Mouse (Mus musculus) cerebral cortex, adult 2 months (tissue): Measurements from ENCODE around the gene Lrrk1.

Experiments
- WGBS: fragments of 180-500 bp; shearing (Covaris S2); methylation state at CpG from one replicate; pipeline ENCODE4 v1.1.7; 2018; 5-methylcytosine and 5-hydroxymethylcytosine counted together

The Lrrk1 gene

DNA sequence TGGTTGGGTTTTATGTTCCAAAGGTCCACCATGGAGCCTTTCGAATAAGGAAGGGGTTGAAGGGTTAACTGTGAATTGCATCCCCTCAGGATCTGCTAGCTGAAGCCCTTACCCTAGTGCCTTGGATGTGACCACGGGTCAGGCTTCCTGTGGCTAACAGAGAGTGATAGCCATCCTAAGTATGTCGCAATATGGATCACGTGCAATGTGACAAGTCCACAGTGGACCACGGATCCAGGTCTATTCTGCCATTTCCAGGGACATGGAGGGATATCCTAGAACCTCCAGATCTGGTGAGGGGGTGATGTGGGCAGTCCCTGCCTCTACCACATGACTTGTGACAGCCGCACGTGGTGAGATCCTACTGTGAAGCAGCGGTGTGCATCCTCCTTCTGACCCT, 133.2 kb downstream of the Lrrk1 start:
- WGBS: 84% methylated on average over 8 of the region's 8 CpGs

DNA sequence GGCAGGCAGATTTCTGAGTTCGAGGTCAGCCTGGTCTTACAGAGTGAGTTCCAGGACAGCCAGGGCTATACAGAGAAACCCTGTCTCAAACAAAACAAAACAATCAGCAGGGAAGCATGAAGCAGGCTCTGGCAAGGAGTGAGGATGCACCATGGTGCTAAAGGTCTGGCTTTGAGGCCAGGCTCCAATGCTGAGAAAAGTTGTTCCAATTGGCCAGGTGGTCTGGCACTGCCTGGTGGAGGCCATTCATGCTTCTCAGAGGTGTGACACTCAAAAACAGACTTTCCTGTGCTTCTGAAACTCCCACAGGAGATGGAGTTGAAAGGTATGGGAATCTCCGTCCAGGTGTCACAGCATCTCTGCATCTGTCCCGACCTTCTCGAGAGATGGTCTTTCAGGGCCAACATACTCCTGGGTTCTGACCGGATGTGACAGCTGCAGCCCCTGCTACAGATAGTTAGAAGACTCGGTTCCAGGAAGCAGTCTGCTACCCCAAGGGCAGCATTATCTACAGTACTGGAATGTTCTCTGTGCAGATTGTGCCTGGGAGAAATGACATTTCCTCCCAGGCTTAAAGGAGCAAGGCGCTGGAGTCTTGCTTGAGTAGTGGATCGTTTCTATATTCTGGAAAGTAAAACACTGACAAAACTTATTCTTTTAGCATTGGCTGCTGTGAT, 134.0 kb downstream of the Lrrk1 start:
- WGBS: 84% methylated on average over 8 of the region's 8 CpGs

DNA sequence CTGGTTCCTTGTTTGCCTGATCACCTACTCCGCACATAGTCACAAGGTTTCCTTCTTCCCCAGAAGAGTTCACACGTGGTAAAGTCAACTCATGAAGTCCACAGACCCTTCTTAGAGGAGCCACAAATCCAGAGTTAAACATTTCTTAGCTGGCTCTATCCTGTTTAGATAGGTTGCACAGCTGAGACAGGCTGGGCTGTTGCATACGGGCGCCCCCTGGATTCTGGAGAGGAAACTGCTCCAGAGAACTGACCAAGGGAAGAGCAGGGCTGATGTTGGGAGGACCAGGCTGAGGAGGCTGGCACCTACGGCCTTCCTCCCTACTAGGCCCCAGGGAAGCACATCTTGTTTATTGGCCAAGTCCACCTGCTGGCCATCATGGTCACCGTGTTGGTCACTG, 138.1 kb downstream of the Lrrk1 start:
- WGBS: 39% methylated on average over 6 of the region's 6 CpGs

DNA sequence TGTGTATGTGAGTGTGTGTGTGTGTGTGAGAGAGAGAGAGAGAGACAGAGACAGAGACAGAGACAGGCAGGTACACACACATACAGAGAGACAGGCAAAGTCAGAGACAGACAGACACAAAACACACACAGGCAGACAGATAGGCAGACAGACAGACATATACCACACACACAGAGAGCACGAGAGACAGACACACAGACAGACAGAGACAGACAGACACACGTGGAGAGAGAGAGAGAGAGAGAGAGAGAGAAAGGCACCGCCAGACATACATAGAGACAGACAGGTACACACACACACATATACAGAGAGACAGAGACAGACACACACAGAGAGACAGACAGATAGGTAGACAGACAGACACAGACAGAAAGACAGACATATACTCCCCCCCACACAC, 138.7 kb downstream of the Lrrk1 start:
- 96% methylated on average over 3 of the region's 3 CpGs for WGBS

DNA sequence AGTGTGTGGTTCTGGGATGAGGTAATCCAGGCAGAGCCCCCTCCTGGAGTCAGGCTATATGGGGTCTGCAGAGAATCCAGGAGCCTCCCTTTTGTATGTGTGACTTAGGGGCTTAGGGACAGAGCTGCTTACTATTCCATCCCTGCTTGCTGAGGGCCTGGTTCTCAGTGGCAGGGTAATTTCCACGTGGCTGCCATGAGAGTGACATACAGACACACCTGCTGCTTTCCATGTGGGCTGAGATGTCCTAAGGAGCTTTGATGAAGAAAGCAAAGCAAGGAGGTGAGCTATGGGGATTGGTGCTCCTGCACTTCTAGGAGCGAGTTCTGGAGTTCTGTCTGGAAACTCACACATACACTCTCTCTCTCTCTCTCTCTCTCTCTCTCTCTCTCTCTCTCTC, 139.1 kb downstream of the Lrrk1 start:
- 74% methylated on average over 2 of the region's 2 CpGs for WGBS

DNA sequence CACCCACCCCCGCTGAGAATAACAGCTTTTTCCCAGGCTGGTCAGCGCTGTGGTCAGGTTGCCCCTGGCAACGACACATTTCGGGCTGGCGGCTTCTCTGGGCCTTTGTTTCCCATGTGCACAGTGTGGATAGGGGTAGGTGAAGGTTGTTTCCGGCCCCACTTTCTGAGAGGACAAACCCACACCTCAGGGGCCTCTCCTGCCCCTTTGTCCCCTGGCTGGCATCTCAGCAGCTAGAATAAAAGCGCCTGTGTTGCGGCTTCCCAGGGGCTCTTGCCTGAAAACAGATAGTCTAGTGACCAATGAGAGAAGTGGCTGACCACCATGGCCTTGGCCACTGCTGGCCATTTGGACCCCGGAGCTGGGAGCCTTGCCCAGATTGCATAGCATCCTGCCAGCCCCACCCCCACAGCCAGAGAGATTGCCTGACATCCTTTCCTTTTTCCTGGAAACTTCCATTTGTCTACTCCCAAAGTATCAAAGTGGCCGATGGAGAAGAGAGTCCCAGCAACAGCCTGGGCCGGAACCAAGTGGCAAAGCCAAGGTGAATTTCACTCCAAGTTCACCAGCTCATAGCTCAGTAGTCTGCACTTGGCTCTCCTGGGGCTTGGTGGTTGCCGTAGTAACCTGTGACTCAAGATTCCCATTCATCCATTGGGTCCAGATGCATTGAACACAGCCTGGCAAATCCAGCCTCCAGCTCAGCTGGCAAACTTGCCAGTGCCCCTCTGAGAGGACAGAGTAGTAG, 140.7 kb downstream of the Lrrk1 start:
- WGBS: 31% methylated on average over 12 of the region's 12 CpGs

DNA sequence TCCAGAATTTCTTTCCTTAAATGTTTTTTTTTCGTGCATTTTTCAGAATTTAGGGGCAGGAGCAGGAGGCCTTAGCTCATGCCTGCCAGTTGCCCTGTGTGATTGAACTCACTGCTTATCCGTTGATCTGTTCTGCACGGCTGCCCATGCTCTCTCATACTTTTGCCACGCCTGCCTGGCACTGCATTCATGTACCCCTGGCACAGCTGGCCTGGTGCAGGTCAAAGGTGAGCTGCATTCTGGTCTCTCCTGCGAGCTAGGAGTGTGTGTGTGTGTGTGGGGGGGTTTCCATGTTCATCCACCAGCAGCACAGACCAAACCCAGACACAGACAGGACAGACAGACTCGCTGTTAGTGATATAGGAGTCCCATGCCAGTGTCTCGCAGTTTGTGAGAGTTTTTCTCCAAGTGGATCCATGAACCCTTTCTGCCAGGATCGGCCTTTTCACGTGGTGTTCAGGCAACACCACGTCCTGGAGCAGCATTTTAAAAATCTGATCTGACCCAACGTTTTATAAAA, 141.4 kb downstream of the Lrrk1 start:
- 60% methylated on average over 11 of the region's 11 CpGs for WGBS

DNA sequence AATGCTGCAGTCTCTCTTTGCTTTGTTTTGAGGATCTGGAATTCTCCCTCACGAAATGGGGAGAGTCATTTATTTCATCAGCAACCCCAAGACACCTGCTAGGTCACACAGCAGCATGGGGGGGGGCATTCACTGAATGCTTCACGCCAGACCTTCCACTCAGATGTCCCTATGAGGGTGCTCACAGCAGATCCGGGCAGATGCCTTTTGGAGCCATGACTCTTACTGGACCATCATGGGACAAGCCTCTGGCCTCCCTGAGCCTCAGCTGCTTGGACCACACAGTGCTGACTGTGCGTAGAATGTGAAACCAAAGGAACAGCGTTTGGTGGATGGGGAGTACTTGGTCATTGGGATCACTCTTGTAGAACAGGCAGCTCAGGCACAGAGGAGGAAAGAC, 142.5 kb downstream of the Lrrk1 start:
- 84% methylated on average over 5 of the region's 5 CpGs for WGBS

DNA sequence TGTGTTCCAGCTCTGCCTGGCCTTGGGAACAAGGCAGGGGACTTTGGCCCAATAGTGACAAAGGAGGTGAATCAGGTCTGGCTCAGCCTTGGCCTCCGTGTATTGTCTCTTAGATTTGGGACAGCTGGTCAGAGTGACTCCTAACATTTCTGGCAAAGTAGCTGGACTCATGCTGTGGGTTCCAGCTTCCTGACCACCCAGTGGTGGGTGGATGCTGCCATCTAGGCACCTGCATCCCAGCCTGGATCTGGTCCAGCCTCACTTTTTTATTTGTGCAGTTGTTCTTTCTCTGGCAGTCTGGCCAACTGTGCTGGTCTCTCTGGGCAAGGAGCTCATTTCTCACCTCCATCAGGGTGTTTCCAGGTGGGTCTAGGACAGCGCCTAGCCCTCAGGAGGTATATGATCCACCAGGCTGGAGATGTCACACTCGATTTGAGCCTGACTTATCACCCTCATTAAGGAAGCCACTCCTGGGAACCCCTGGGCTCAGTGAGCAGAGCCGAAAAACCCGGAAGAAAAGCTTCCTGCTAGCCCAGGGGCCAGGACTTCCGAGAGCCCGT, 144.3 kb downstream of the Lrrk1 start:
- WGBS: 82% methylated on average over 7 of the region's 7 CpGs

DNA sequence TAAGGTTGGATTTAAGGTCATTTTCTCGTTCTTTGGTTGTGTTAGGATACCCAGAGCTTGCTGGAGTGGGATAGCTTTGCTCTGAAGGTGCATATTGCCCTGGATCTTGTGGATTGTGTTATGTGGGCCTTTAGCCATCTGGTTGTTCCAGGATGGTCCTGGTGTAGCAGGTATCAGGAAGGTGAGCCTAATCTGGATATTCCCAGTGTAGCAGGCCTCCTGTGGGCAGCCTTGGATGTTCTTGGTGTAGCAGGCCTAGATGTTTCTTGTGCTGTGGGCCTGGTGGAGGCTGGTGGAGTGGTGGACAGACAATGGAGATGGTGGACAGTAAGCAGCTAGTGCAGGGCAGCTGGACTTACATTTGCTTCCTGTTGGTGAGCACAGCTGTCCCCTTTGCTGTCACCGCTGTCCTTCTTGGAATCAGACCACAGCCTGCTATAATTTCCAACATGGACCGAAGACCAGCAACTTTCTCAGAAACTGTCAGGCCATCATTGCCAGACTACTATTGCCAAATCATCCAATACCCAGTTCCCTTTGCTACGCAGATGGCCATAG, 146.2 kb downstream of the Lrrk1 start:
- WGBS: 91% methylated on average over 4 of the region's 4 CpGs

DNA sequence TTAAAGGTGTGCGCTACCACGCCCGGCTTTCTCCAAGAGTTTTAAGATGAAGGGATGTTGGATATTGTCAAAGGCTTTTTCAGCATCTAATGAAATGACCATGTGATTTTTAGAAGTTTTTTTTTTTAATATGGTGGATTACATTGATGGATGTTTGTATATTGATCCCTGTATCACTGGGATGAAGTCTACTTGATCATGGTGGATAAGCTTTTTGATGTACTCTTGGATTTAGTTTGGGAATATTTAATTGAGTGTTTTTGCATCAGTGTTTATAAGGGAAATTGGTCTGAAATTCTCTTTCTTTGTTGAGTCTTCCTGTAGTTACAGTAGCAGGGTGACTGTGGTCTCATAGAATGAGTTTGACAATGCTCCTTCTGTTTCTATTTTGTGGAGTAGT, 150.0 kb downstream of the Lrrk1 start:
- 96% methylated on average over 3 of the region's 3 CpGs for WGBS

DNA sequence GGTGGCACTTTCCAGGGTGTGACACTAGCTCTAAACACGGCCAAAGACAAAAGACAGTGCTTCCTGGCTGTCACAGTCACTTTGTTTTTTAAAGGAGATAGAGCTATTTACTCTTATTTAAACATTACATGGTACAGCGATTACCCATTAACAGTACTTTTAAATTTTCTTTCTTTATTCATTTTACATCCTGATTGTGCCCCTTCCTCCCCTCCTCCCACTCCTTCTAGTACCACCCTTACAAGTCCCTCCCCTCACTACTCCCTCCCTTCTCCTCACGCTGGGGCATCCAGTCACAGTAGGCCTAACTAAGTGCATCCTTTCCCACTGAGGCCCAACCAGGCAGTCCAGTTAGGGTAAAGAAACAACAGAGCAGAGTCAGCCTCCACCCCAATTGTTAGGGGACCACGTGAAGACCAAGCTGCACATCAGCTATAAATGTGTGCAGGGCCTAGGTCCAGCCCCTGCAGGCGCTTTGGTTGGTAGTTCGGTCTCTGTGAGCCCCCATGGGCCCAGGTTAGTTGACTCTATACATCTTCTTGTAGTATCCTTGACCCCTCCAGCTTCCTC, 154.1 kb downstream of the Lrrk1 start:
- 90% methylated on average over 6 of the region's 6 CpGs for WGBS

DNA sequence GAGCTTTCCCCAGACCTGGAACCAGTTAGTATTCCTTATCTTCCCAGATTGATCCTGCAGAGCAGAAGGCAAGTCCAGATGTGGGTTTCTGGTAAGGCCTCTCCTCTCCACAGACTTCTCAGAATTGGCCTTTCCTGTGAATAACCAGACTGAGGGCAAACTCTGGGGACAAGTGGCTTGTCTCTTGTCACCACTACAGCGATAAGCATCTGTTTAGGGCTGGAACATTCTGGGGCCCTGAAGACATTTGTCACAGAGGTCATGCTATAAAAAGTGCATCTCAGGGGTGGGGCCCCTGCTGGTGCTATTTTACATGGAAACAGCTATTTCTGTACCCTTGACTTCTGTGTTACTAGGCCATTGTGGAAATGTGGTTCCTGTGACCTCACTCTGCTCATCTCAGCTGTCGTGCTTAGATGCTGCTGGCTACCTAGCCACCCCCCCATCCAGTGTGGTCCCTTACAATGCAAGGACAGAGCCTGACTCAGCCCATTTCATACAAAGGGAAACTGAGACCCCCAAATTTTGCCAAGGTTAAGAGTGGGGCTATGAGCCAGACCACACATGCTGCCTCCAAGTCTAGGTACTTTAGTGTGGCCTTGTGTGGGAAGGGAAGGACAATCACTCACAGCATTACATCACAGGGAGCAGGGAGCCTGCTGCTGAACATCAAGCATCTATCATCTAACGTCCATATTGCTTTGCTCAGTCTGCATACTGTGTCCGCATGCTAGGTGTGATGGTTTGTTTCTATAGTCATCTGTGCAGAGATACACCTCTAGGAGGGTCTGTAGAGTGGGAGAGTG, 154.8 kb downstream of the Lrrk1 start:
- WGBS: 85% methylated on average over 4 of the region's 4 CpGs

DNA sequence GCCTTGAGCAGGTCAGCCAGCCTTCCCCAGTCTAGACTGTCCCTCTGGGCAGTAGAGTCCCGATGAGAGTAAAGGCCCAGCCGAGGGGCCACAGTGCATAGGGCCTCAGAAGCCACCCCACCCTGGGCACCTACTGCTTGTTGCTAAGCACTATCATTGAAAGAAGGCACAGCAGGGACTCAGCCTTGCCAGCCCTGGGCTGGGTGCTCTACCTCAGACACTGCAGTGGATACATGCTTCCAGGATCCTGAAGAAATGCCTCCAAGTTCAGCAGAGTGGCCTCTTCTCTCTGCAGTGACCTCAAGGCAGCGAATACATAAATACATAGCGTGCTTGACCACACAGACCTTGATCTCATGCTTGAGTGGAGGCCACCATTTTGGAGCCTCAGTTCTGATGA, 156.3 kb downstream of the Lrrk1 start:
- WGBS: 92% methylated on average over 4 of the region's 4 CpGs

DNA sequence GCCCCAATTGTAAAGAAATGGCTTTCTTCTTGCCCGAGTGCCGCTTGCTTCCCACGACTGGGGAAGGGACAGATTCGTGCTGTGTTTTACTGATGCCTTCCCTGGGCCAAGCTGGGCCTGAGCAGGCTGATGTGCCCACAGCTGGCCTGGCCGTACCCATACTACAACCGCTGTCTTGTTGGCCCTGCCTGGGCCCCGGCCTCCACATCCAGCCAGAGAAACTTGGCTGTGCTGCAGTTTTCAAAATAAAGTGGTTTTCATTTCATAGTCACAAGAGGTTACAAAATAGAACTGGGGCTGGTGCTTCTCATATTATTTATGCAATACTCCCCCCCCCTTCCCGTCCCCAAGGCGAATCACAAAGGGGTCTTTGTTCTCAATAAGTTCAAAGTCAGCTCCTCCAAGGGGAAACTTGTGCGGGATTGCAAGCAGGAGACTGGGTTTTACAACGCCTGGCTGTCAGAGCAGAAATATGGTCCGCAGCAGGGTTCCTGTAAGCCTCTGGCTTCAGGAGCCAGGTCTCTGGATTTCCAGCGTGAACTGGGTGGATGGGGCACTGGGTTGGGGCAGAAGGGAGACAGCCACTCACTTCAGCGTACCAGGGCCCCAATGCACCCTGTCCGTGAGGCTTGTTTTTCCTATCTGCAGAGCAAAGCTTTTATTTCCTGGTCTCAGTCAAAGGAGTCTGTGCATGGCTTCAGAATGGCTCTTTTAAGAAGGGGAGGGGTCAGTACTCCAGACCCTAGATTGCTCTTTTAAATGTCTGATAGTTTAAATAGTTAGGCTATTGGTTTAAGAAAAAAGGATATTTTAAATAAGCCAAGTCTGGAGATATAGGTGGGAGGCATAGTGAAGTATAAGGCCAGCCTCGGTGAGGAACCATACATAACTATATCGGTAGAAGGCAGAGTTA, 157.3 kb downstream of the Lrrk1 start:
- 51% methylated on average over 17 of the region's 17 CpGs for WGBS

DNA sequence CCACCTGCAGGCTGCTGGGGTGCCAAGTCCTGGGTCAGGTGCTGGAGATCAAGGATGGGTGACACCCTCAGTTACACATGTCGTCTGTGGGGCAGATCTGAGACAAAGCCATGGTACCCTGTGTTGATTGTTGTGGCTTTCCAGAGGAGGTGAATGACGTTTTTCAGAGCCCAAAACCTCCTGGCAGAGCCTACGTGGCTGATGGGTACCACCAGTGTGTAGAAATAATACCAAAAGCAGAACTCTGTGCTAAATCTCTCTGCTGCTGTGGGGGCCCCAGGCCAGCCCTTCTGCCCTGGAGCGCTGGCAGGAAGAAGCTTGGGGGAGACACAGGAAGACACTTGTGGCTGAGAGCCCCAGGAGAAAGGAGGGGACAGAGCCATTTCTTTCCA, 157.9 kb downstream of the Lrrk1 start:
- WGBS: 53% methylated on average over 4 of the region's 4 CpGs

DNA sequence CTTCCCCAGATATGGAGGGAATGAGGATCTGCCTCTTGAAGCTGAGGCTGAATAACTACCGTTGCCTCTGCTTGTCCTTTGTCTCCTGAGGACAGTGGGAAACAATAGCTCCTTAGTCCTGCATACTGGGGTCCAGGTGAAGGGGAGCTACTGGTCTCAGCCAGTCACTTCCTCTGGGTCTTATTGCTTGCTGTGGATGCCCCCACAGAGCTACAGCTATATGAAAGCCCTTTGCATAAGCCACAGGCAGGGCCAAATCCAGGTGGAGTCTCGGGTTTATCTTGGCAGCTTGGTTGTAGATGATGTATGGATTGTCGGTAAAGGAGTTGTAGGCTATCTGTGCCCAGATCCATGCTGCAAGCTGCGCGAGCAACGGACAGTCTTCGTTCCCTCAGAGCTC, 158.7 kb downstream of the Lrrk1 start:
- 88% methylated on average over 7 of the region's 7 CpGs for WGBS

DNA sequence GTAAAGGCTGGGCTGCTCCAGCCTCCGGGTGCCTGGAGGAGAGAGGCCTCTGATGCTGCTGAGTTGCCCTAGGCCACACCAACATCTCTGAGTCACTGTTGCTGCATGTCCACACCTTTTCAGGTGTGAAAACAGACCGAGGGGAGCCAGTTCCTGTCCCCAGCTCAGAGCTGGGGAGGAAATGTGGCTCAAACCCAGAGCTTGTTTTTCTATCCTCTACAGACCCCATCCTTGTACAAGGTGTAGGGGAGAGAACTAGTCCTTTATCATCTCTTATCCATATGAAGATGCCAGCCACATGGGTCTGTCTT, 159.6 kb downstream of the Lrrk1 start:
- 88% methylated on average over 2 of the region's 2 CpGs for WGBS

DNA sequence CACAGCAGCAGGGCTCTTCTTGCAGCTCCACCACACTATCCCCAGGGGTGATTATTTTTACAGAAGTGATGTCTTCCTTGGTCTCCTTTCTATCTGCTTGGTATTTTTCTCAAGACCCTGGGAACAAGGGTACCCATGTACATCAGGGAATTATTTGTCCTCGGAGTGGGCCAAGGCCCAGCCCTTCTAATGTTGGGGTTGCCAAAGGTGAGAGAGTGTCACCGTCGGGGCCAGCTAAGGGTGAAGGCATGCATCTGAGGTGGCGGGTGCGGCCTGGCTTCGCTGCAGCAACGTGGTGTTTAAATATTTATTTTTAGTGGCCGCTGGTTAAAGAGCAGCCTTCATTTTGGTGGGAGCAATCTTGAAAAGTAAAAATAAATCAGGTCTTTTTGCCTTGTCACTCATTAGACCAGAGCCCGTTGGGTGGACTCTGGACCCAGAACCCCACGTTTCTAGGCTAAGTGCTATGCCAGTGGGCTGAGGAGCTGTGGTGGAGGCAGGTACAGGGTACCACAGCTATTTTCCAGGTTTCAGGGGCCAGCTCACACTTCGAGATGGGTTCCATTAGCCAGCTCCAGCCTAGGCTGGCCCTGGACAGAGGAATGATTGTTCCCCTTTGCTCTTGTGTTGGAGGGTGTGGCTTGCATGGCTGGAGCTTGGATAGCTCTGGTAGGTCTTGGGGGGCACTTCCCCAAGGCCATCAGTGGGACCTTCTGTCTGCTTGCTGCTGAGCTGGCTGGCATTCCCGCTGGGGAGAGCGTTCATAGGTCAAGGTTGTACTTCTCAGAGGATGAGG, 160.1 kb downstream of the Lrrk1 start:
- 92% methylated on average over 13 of the region's 13 CpGs for WGBS

DNA sequence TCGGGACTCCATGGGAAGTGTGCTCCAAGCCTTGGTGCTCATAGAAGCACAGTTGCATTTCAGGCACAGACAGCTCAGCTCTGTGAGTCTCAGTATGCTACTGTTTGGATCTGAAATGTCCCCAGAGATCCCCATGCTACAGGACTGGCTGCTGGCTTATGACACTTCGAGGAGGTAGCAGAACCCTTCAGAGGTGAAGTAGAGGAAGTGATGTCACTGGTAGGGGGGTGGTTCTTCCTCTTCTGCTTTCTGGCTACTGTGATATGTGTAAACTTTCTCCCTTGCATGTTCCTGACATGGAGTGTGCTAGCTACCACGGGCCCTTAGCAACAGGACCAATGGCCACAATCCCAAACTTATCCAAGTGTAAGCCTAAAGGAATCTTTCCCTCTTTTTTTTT, 162.3 kb downstream of the Lrrk1 start:
- WGBS: 85% methylated on average over 3 of the region's 3 CpGs
